Mouse (Mus musculus) bone marrow, adult 2 months (tissue): ENCODE results near the gene Hnrnpa1.

Source experiments
- CTCF ChIP-seq: fragments of 200-500 bp; IDR thresholded peaks from 2 replicates; pipeline ENCODE4 v1.5.1; 2011; ENCODE audit warnings: low read length, control low read depth; ENCODE audit not compliant: control insufficient read depth, insufficient read depth
- POLR2A ChIP-seq: fragments of 200-500 bp; IDR thresholded peaks from 2 replicates; pipeline ENCODE4 v1.6.1; 2011; ENCODE audit warnings: low read depth, mild to moderate bottlenecking, control low read depth, low read length, borderline replicate concordance; ENCODE audit not compliant: control insufficient read depth

- TF ChIP-seq POLR2A = no peak
- TF ChIP-seq CTCF = no peak
Measured at GRCm38 (mm10) chr15:103285778-103286417, 45.7 kb downstream of the Hnrnpa1 start.
